ENCODE assay signal across 26 mouse cellular contexts in the genomic region with DNA sequence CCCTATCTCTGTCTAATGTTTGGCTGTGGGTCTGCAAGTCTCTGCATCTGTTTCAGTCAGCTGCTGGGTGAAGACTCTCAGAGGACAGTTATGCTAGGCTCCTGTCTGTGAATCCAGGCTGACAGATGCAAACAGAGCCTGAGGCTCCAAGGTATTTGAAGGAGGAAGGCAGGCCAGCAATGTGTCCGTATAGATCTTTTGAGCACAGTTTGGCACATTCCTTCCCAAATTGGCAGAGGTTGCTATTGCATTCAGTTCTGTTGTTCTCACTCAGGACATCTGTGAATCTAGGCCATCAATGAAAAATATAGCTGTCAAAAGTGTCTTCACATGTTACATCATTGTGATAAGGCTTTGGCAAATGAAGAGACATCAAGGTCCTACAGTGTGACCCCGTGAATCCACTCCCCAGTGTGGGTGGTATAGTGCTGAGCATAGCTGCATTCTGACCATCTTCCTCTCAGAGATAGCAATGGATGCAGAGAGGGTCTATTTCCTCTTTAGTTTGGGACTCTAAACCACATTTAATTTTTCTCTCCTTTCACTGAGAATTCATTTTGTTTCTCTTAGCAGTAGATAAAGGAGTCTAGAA.
A peak's percentile ranks its signal among the peaks of the same experiment; 100 is the strongest.
DNase-seq lines count a peak whose midpoint lies in the region; ATAC-seq and TF ChIP-seq lines count a peak whose summit lies in the region.
"Had no signal": no experiment of that assay in that cellular context is flagged by ENCODE, and none has a peak within 500 bp of the region (broad histone marks: within the 10 kb centered on the region; RNA-seq: fewer than 3 reads in every experiment).

No protein-coding gene starts in this region.

- H3K9me3 ChIP-seq in hindbrain, postnatal 0 days (ENCODE audit: low read length) = no peaks in the 10 kb centered on the region
- no peaks in the 10 kb centered on the region for H3K9me3 ChIP-seq in hindbrain, embryonic 14.5 days (ENCODE audit: control insufficient read depth, low read length)
- H3K9me3 ChIP-seq in lung, embryonic 15.5 days = no peaks in the 10 kb centered on the region
- H3K9me3 ChIP-seq: embryonic facial prominence, embryonic 13.5 days; embryonic facial prominence, embryonic 15.5 days; forebrain, embryonic 10.5 days; forebrain, embryonic 12.5 days had no signal

- peak; percentile 14 for DNase-seq in hindbrain, postnatal 0 days (ENCODE audit: low spot score)
- DNase-seq in hindbrain, embryonic 14.5 days (ENCODE audit: low spot score) = no peak
- DNase-seq in lung, postnatal 36 days = no peak
- DNase-seq in lung, postnatal 10 days = peak; percentile 9
- no peak for DNase-seq in lung, adult 18-20 months
- peak; percentile 58 for DNase-seq in Muller cell, postnatal 12 days (ENCODE audit: inconsistent ontology term)
- no peak for DNase-seq in embryo, embryonic 10.5 days (ENCODE audit: low spot score)
- DNase-seq: adrenal gland, adult 8-10 months; adrenal gland, postnatal 14 days; adrenal gland, postnatal 36 days; cerebellum, adult 11-12 months; cerebellum, adult 2 months; cerebellum, adult 9-10 months; cerebellum, postnatal 10 days; cerebellum, postnatal 25 days; embryo, embryonic 11 days had no signal

- ATAC-seq in hindbrain, postnatal 0 days = no peak
- no peak for ATAC-seq in hindbrain, embryonic 14.5 days (ENCODE audit: low FRiP score)
- peak; percentile 91 for ATAC-seq in lung, embryonic 15.5 days (ENCODE audit: borderline replicate concordance, extremely low read depth, low FRiP score, low TSS enrichment)
- ATAC-seq: activated CD4-positive, CD25-positive, alpha-beta regulatory T cell, adult 4 months; forebrain, embryonic 14.5 days; forebrain, embryonic 16.5 days; Patski had no signal

- H3K9ac ChIP-seq in hindbrain, postnatal 0 days (replicated peaks; ENCODE audit: low read length) = no peak overlapping the region
- H3K9ac ChIP-seq in hindbrain, embryonic 14.5 days = no peak overlapping the region
- no peak overlapping the region for H3K9ac ChIP-seq in lung, embryonic 15.5 days
- H3K9ac ChIP-seq: embryonic facial prominence, embryonic 13.5 days; embryonic facial prominence, embryonic 15.5 days; forebrain, embryonic 12.5 days had no signal

- H3K36me3 ChIP-seq in hindbrain, postnatal 0 days (ENCODE audit: insufficient read depth, low read length) = no peaks in the 10 kb centered on the region
- H3K36me3 ChIP-seq in hindbrain, embryonic 14.5 days (replicated peaks; ENCODE audit: control insufficient read depth, insufficient read depth) = no peaks in the 10 kb centered on the region
- H3K36me3 ChIP-seq in lung, embryonic 15.5 days = no peaks in the 10 kb centered on the region
- H3K36me3 ChIP-seq: embryonic facial prominence, embryonic 13.5 days; embryonic facial prominence, embryonic 15.5 days; forebrain, embryonic 10.5 days; forebrain, embryonic 12.5 days had no signal

- no peaks in the 10 kb centered on the region for H3K27me3 ChIP-seq in hindbrain, postnatal 0 days (ENCODE audit: insufficient read depth, low read length)
- H3K27me3 ChIP-seq in hindbrain, embryonic 14.5 days (ENCODE audit: control insufficient read depth, insufficient read depth, low read length) = no peaks in the 10 kb centered on the region
- H3K27me3 ChIP-seq in lung, embryonic 15.5 days = no peaks in the 10 kb centered on the region
- H3K27me3 ChIP-seq: embryonic facial prominence, embryonic 13.5 days; embryonic facial prominence, embryonic 15.5 days; forebrain, embryonic 12.5 days had no signal

- H3K27ac ChIP-seq in hindbrain, postnatal 0 days = no peak overlapping the region
- no peak overlapping the region for H3K27ac ChIP-seq in hindbrain, embryonic 14.5 days
- H3K27ac ChIP-seq in lung, embryonic 15.5 days = no peak overlapping the region
- H3K27ac ChIP-seq: embryonic facial prominence, embryonic 13.5 days; embryonic facial prominence, embryonic 15.5 days; forebrain, embryonic 10.5 days; forebrain, embryonic 12.5 days had no signal

- no peak overlapping the region for H3K4me2 ChIP-seq in hindbrain, postnatal 0 days (ENCODE audit: low read depth, low read length)
- no peak overlapping the region for H3K4me2 ChIP-seq in hindbrain, embryonic 14.5 days (replicated peaks)
- H3K4me2 ChIP-seq in lung, embryonic 15.5 days = no peak overlapping the region
- H3K4me2 ChIP-seq: embryonic facial prominence, embryonic 13.5 days; embryonic facial prominence, embryonic 15.5 days; forebrain, embryonic 12.5 days had no signal

- H3K4me3 ChIP-seq in hindbrain, postnatal 0 days (ENCODE audit: low read length) = no peak overlapping the region
- H3K4me3 ChIP-seq in hindbrain, embryonic 14.5 days (replicated peaks; ENCODE audit: low read length) = no peak overlapping the region
- no peak overlapping the region for H3K4me3 ChIP-seq in lung, embryonic 15.5 days
- H3K4me3 ChIP-seq: embryonic facial prominence, embryonic 13.5 days; embryonic facial prominence, embryonic 15.5 days; erythroblast, embryonic 14.5 days; forebrain, embryonic 10.5 days; forebrain, embryonic 12.5 days had no signal

- H3K4me1 ChIP-seq in hindbrain, postnatal 0 days (ENCODE audit: insufficient read depth, low read length) = no peaks in the 10 kb centered on the region
- H3K4me1 ChIP-seq in hindbrain, embryonic 14.5 days (replicated peaks; ENCODE audit: control insufficient read depth, insufficient read depth, low read length) = no peaks in the 10 kb centered on the region
- peaks cover 5% of the 10 kb centered on the region; the same call in 1 of the 2 replicates for H3K4me1 ChIP-seq in lung, embryonic 15.5 days
- H3K4me1 ChIP-seq: embryonic facial prominence, embryonic 13.5 days; embryonic facial prominence, embryonic 15.5 days; forebrain, embryonic 10.5 days; forebrain, embryonic 12.5 days had no signal

- WGBS in hindbrain, postnatal 0 days = 72% methylated on average over 2 of the region's 2 CpGs
- 81% methylated on average over 2 of the region's 2 CpGs for WGBS in hindbrain, embryonic 14.5 days
- WGBS in lung, embryonic 15.5 days = 40% methylated on average over 2 of the region's 2 CpGs

- no peak for TF ChIP-seq CTCF in hindbrain, postnatal 0 days (IDR thresholded peaks at IDR 0.05; ENCODE audit: low read depth)

Comparison
In these comparisons a context has a peak if more than half of its experiments do, and no peak if none do; other contexts are left out.
1. DNase-seq: peak in hindbrain, postnatal 0 days (single experiment), lung, postnatal 10 days (single experiment) and Muller cell, postnatal 12 days (single experiment); none in hindbrain, embryonic 14.5 days (single experiment), lung, postnatal 36 days (single experiment), lung, adult 18-20 months (0 of 2) and embryo, embryonic 10.5 days (single experiment).